Mouse (Mus musculus): ENCODE measurements at regions not wholly inside any gene's neighbourhood (a gene's known extent, or its start where the extent isn't known, plus 50 kb on each side); places are given as distances from the start of the nearest gene placed in this dataset.

DNA sequence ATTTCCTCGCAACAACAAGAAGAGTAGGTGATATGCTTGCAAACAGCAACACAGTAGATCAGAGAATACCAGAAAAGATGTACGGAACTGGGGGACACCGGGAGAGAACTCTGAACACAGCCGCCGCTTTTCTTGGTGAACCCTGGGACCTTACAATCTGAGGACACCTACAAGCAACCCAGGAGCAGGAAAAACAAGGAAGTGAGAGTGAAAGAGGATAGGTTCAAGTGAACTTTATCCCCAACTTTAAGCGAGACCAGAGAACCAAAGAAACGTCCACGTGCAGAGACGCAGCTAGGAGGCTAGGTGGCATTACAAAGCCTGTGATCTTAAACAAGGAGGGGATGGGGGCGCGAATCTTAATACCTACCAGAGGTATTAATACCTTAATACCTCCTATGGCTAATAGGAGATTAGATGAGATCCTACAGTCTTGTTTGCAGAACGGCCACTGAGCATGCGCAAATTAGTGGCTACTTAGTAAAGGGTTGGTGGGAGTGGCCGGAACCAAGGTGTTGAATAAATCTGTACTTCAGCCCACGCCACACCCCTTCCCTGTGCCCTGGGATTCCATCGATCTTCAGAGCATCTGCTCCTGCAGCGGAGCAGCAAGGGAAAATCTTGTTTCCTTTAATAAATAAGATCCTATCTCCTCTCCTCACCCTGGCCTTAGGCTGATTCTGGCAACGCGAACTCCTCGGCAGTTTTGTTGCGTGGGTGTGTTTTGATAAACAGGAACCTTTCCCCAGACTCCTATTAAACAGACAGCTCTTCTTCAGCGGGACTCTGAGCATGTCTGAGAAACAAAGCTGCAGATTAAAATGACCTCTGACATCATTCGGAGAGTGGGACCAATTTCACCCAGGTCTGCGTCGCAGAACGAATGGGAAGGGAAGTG lies 64.6 kb upstream of the Cdh5 start:
- DNase-seq (ENCODE audit: low spot score in 2 of 2): no peak
- intact Hi-C loops (cut with DNase I): no loop called here

DNA sequence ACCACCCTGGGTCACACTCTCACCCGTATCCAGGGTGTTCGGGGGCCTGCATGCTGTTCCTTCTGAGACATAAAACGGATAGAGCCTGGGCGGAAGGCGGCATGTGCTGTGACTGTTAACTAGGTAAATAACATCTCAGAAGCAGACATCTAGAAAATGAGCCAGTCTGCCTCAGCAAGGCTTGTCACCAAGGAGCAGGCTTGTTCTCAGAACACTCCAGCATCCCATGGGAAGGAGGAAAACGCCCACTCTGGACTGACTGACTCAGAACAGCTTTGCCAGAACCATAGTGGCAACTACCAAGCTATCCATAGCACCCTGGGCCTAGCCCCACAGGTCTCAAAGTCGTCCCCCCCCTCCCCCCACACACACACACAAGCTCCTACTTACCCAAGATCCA lies 63.8 kb upstream of the Cdh5 start:
- DNase-seq (ENCODE audit: low spot score in 2 of 2): peak; percentile 45 to 80
- intact Hi-C loops (cut with DNase I): no loop called here

DNA sequence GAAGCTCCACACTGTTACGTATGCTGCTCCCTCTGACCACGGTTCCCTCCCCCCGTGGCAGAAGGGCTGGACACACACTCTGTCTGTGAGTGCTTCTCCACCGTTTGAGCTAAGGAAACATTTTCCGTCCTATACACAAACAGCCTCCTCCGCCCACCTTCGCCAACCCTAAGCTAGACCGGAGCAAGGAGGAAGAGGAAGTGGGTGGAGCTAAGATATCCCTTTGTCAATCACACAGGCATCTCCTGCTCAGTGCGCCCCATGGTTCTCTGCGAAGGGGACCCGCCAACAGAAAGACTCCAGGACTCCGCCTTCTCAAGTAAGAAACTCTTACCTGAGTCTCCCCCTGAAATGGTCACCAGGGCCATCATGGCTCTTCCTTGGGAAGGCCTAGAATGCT lies 61.9 kb upstream of the Cdh5 start:
- intact Hi-C loops (cut with DNase I): no loop called here
- DNase-seq (ENCODE audit: low spot score in 2 of 2): no peak

DNA sequence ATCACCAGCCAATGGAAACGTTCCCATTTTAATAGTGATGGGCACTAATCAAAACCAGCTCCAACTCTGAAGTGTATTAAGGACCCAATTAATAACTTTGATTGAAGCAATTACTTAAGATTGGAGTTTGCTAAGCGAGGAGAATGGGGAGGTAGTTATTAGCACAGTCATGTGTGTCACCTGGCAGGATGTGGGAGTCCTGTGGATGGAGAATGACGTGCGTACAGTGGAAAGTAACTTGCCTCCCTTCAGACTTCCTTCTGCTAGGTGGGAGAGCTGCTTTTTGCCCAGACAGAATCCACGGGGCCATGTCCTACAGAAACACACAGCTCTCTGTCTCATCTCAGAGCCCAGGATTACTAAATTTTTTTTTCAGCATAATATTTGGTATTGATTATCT lies 59.9 kb upstream of the Cdh5 start:
- DNase-seq (ENCODE audit: low spot score in 2 of 2): no peak
- intact Hi-C loops (cut with DNase I): no loop called here

DNA sequence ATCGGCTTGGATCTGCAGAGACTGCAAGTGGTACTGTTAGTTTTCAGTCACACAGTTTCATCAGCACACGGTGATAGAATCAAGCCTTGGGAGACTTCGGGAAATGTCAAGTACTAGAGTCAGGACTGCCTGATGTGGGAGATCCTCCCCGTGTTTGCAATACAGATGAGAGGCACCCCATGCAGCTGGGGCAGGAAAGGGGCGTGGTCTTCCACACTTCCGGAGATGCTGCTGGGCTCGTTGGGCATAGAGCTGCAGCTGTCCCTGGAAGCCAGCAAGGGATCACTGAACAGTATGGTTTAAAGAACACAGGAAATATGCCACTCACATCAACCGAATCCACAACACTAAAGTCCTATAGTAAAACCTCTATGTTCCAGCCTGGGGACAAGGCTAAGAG lies 59.0 kb upstream of the Cdh5 start:
- intact Hi-C loops (cut with DNase I): no loop called here
- DNase-seq (ENCODE audit: low spot score in 2 of 2): peak in 1 of 2 experiments; percentile 15

DNA sequence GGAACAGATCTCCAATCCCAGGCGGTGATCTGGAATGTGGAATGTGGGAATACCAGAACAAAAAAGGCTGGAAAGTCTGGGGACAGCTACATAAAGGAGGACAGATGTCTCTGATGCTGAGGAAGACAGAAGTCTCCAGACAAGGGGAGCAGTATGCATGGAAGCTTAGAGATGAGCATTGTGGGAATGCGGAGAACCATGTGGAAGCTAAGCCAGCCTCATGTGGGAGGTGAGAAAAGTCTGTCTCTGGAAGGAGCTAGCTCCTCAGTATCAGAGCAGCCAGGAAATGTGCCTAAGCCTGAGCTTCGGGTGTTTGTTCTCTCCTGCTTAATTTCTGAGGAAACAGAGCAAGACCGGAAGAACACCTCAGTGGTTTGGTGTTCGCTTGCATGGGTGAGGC lies 53.4 kb upstream of the Cdh5 start:
- DNase-seq (ENCODE audit: low spot score in 2 of 2): peak in 1 of 2 experiments; percentile 92
- intact Hi-C loops (cut with DNase I): no loop called here

DNA sequence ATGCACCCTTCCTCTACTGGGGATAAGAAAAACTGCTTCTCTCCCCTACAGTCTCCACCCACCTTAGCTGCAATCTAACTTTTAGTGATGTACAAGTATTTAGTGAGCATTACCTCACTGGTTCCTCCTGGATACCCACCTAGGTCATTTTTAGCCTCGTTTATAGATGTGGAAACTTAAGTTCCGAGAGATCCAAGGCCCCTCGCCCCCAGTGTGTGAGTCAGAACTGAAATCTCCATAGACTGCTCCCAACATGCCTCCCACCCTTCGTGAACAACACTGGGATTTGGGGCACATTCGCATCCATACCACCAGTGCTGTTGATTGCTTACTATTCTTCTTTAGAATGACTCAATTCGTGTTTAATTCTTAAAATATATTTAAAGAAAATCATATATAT lies 52.2 kb upstream of the Cdh5 start:
- intact Hi-C loops (cut with DNase I): no loop called here
- peak in 1 of 2 experiments; percentile 90 for DNase-seq (ENCODE audit: low spot score in 2 of 2)

DNA sequence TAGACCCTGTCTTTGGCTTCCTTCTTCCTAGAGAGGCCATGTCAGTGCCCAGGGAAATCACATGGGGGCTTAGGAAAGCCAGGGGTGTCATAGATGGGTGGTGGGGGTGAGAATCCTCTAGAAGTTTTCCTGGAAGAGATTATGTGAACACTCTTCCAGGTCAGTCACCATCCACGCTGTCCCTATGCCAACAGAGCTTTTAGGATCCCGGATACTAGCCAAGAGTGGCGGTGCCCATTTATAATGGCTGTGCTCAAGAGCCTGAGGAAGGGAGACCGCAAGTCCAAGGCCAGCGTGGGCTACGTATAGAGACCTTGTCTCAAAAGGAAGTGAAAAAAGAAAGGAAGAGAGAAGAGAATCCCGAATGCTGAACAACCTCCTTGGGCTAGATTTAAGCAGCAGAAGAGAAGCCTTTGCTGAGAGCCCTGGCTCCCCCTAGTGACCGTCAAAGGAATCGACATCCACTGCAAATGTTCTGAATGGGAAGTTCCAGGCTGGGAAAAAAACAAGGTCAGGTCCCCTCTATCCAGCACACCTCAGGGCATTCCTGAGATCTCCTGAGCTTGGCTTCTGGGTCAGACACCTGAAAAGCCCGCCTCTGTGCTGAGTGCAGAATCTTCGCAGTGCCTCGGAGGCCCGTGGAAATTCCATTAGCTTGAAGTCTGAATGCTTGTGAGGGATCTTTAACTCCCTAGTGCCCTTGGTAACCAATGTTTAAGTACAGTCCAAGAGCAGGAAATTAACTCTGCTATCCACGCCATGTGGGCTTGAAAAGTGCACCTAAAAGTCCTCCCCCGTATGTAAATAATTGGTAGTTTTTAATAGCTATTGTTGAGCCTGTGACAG lies 50.5 kb upstream of the Cdh5 start:
- intact Hi-C loops (cut with DNase I): loop anchor here (1.0 kb wide), 1 partner anchor 19 kb away; no protein-coding TSS in a partner anchor
- peak; percentile 78 to 88 for DNase-seq (ENCODE audit: low spot score in 2 of 2)

DNA sequence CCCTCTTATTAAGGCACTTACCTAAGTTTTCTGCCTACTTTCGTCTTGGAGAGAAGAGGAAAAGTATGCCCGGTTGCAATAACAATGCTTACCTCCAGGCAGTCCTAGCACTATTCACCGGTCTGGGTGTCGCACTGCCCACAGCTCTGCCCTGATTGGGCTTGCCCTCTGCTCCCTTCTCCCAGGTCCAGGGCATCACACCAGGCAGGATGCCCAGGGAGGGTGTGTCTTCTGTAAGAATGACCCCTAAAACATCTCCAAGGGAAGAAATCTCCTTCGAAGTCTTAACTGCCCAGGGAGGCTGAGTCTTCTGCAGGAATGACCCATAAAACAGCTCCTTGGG lies 49.9 kb upstream of the Cdh5 start:
- DNase-seq (ENCODE audit: low spot score in 2 of 2): no peak
- intact Hi-C loops (cut with DNase I): loop anchor here (1.0 kb wide), 1 partner anchor 19 kb away; no protein-coding TSS in a partner anchor
